Mouse (Mus musculus) cerebellum, postnatal 10 days (tissue): ENCODE measurements at regions not wholly inside any gene's neighbourhood (a gene's known extent, or its start where the extent isn't known, plus 50 kb on each side); places are given as distances from the start of the nearest gene placed in this dataset.
A peak's percentile ranks its signal among the peaks of the same experiment; 100 is the strongest.

Experiments used
- DNase-seq, 2 experiments: peaks; one replicate each; pipeline ENCODE4 v3.0.0; 2021; ENCODE audit warnings: mixed read lengths in 2 of 2

DNA sequence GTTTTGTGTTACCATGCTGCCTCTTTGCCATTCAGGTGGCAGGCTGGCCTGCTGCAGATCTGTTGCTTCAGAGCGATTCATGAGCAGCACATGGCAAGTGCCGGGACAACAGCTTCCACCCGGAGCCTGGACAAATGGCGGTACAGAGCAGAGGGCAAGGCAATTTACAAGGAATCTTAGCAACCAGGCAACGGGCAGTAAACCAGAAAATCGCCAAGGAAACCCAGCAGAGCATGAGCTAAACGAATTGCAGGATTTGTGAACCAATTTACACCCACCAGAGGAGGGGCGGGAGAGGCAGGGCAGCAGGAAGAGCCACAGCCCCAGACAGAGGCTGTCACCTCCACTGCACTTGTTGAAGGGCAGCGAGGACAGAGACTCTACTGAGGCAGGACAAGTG, 60.5 kb upstream of the Loxl4 start:
- DNase-seq = peak; percentile 52 to 62

DNA sequence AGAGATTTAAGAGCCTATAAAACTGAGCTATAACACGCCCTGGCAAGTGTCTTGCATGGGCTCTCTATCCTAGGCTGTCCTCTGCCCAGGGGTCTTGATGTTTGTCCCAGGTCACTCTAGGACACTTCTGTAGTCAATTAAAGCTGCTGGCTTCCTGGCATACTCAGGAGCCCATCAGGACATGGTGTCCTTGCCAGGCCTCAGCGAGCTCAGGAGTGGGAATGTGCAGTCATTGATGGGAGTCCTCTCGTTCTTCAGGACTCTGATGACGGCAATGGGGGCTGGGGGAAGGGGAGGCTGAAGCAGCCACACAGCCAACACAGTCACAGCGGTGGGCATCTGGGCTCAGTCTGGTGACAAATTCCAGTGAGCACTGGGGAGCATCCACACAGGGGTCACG, 57.3 kb upstream of the Loxl4 start:
- DNase-seq = peak; percentile 37 to 67

GRCm38 (mm10) chr19:42668385-42669098, 55.9 kb upstream of the Loxl4 start:
- peak; percentile 29 to 62 for DNase-seq

GRCm38 (mm10) chr19:42666906-42667305, 54.3 kb upstream of the Loxl4 start:
- DNase-seq = no peak
